Mouse (Mus musculus) cortical plate, adult 2 months (tissue): ENCODE measurements around the gene Mef2b. TPM values are rescaled to one million over a fixed set of nuclear protein-coding genes. Genes with fewer than 3 reads are reported as not detected.

Experiments
- H3K27ac ChIP-seq: fragments of 200-500 bp; 2 replicates; pipeline ENCODE4 v1.5.1; 2012; ENCODE audit warnings: low read length, control low read depth, inconsistent platforms; ENCODE audit not compliant: insufficient read depth
- H3K4me1 ChIP-seq: fragments of 200-500 bp; 2 replicates; pipeline ENCODE4 v1.6.1; 2011; ENCODE audit warnings: low read length; ENCODE audit not compliant: control insufficient read depth, insufficient read depth
- H3K4me3 ChIP-seq: fragments of 200-500 bp; 2 replicates; pipeline ENCODE4 v1.5.1; 2011; ENCODE audit warnings: mild to moderate bottlenecking, low read length, control low read depth; ENCODE audit not compliant: insufficient read depth
- CTCF ChIP-seq: fragments of 200-500 bp; IDR thresholded peaks from 2 replicates; pipeline ENCODE4 v1.5.1; 2011; ENCODE audit warnings: mild to moderate bottlenecking, control low read depth, low read length; ENCODE audit not compliant: insufficient read depth; ENCODE audit errors: extremely low read depth
- POLR2A ChIP-seq: fragments of 200-500 bp; IDR thresholded peaks from 2 replicates; pipeline ENCODE4 v1.6.1; 2011; ENCODE audit warnings: mild to moderate bottlenecking, low read length, control low read depth; ENCODE audit not compliant: insufficient read depth; ENCODE audit errors: extremely low read depth
- polyA plus RNA-seq: library from polyadenylated mRNA; depleted of rRNA; stranded (reverse); fragments of >200 nt; gene quantifications from 2 replicates; pipeline ENCODE4 v1.2.3, GENCODE M21; 2012

The Mef2b gene
- polyA plus RNA-seq, 1 experiment = 0.17 TPM

- peak within 1 kb of the TSS; percentile 63 for H3K4me3 ChIP-seq
- no peak within 1 kb of the TSS for H3K27ac ChIP-seq
- TF ChIP-seq CTCF (no peak), POLR2A (peak; percentile 92)
- peaks cover 2% of the 10 kb centered on the region; the same call in 1 of the 2 replicates for H3K4me1 ChIP-seq
These were observed 32.7 kb downstream of the Mef2b start, which contains the start of gene Tmem161a for GRCm38 (mm10) chr8:70172043-70172681. Gene Tmem161a (plus strand): TSS chr8:70172356.

DNA sequence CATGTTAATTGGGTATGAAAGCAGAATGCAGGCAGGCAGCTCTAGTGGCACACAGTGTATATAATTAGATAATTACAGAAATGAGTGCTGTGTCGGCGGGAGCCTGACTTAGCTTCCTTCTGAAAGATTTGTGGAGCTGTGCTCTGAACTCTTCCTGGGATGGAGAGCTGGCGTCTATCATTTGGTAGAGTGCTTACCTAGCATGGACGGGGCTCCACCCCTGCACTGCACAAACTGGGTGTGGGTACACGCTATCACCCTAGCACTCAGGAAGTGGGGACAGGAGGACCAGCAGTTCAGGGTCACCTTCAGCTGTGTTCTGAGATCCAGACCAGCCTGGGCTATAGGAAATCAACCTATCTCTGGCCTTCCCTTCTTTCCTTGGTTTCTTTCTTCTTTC is 33.8 kb downstream of the Mef2b start:
- Histone ChIP-seq H3K27ac (no peak overlapping the region), H3K4me1 (peaks cover 2% of the 10 kb centered on the region; the same call in 1 of the 2 replicates), H3K4me3 (no peak overlapping the region; the same call in 1 of the 2 replicates)
- TF ChIP-seq CTCF (no peak), POLR2A (no peak)

DNA sequence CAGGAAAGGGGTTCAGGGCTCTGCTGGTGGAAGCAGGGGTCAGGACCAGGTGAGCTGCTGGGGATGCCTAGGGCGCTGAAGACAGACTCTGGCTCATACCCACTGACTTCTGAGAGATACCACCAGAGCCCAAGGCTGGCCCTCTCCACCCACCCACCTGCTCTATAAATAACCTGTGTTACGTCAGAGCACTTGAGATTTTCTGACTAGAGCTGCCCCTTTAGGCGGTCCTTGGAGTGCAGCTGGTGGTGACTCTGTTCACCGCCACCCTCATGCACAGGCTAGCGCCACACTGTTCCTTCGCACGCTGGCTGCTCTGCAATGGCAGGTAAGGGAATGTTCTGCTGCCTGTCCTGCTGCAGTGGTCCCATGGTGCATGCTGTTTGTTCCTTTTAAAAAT is 34.6 kb downstream of the Mef2b start:
- TF ChIP-seq POLR2A = no peak
- TF ChIP-seq CTCF = no peak
- H3K4me3 ChIP-seq = peak overlapping the region; percentile 17; the same call in 1 of the 2 replicates
- H3K4me1 ChIP-seq = peaks cover 2% of the 10 kb centered on the region; the same call in 1 of the 2 replicates
- no peak overlapping the region for H3K27ac ChIP-seq

DNA sequence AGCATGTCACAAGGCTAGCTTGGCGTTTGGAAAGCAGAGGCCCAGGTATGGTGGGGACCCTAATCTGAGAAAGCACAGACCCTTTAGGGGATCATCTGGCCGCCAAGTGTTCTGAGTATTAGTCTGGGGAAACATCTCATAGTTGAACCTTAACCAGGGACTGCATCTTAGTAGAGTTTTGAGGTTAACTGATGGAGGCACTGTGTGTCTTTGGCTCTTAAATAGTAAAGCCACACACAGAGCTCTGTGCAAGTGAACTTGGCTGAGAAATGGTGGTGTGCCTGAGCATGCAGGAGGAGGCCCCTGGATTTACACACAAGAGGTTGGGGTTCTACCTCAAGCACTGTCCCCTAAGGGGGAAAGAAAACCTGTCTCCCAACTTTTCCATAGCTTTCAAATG is 38.7 kb downstream of the Mef2b start:
- H3K4me3 ChIP-seq = no peak overlapping the region
- peaks cover 2% of the 10 kb centered on the region; the same call in 1 of the 2 replicates for H3K4me1 ChIP-seq
- TF ChIP-seq POLR2A (no peak), CTCF (no peak)
- no peak overlapping the region for H3K27ac ChIP-seq

GRCm38 (mm10) chr8:70179082-70179481 is 39.6 kb downstream of the Mef2b start:
- H3K27ac ChIP-seq = no peak overlapping the region
- 0 out of 2 replicates have a peak, but pooled peaks cover 2% of the 10 kb centered on the region for H3K4me1 ChIP-seq
- H3K4me3 ChIP-seq = no peak overlapping the region
- TF ChIP-seq CTCF (peak; percentile 27; the same call in 1 of the 2 replicates), POLR2A (no peak)

DNA sequence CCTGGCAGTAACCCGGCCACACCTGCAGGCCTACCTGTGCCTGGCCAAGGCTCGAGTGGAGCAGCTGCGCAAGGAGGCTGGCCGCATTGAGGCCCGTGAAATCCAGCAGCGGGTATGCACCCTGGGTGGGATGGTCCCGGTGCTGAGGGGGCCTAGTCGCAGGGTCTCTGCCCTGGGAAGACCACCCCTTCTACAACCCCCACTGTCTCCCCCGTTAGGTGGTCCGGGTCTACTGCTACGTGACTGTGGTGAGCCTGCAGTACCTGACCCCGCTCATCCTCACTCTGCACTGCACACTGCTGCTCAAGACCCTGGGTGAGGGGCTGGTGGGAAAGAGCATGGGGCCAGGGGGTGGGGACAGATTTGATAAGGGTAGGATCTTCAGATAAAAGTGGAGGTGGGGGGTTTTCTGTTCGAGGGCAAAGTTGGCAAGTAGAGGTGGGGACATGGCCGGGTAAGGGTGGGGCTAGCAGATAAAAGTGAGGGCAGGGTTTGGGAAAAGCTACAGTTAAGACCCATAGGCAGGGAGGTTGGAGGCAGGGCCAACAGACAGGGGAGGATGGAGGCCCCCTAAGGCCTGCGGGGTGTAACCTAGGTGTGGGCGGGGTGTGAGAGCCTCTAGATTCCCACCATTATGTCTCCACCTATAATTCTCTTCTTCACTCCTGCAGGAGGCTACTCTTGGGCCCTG is 41.8 kb downstream of the Mef2b start:
- Histone ChIP-seq H3K27ac (no peak overlapping the region), H3K4me3 (no peak overlapping the region), H3K4me1 (no peaks in the 10 kb centered on the region)
- TF ChIP-seq POLR2A = no peak
- TF ChIP-seq CTCF = no peak

DNA sequence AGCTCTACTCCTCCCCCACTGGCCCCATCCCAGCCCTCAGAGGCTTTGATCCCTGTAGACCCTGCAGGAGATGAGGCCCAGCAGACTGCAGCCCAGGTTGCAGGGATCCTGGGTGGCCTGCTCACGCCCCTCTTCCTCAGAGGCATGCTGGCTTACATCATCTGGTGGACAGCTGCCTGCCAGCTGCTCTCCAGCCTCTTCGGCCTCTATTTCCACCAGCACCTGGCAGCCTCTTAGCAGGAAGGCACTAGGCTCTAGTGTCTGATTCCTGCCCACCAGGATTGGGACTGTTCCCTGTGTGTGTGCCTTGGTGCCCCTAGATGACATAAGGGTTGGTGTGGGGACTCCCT is 42.4 kb downstream of the Mef2b start:
- H3K27ac ChIP-seq = no peak overlapping the region
- TF ChIP-seq CTCF (no peak), POLR2A (no peak)
- no peak overlapping the region for H3K4me3 ChIP-seq
- H3K4me1 ChIP-seq = no peaks in the 10 kb centered on the region

DNA sequence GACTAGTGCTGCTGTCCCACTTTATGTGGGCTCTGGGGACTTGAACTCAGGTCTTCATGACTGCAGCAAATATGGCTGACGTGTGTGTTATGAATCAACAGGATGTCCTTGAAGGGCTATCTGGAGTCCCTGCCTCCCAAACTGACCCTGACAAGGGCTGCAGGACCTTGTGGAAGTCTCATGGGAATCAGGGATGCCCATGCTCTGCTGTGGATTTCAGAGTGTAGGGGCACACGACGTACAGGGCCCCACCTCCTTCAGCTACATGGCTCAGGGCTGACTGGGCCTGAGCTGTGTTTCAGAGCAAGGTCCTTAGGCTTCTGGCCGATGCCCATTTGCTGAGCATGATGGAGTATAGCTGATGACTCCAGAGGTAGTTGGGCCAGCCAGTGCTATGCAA is 43.7 kb downstream of the Mef2b start:
- Histone ChIP-seq H3K4me1 (no peaks in the 10 kb centered on the region), H3K27ac (no peak overlapping the region), H3K4me3 (no peak overlapping the region)
- TF ChIP-seq CTCF (no peak), POLR2A (no peak)

- no peak overlapping the region for H3K27ac ChIP-seq
- H3K4me1 ChIP-seq = no peaks in the 10 kb centered on the region
- H3K4me3 ChIP-seq = no peak overlapping the region
- TF ChIP-seq POLR2A = no peak
- no peak for TF ChIP-seq CTCF
These were observed 49.2 kb downstream of the Mef2b start for GRCm38 (mm10) chr8:70188707-70189106.

GRCm38 (mm10) chr8:70193238-70193637 is 53.7 kb downstream of the Mef2b start:
- H3K4me3 ChIP-seq = no peak overlapping the region
- TF ChIP-seq CTCF (no peak), POLR2A (no peak)
- H3K27ac ChIP-seq = no peak overlapping the region
- H3K4me1 ChIP-seq = no peaks in the 10 kb centered on the region
